Mouse (Mus musculus) kidney, adult 2 months (tissue): ENCODE results near the gene Mapk8.

ENCODE experiments used
- CTCF ChIP-seq: fragments of 200-500 bp; conservative IDR thresholded peaks from 2 replicates; pipeline ENCODE4 v1.5.1; 2011; ENCODE audit warnings: low read depth, mild to moderate bottlenecking, control low read depth, low read length, moderate library complexity, mixed read lengths; ENCODE audit not compliant: insufficient read depth, insufficient read length
- POLR2A ChIP-seq: fragments of 200-500 bp; IDR thresholded peaks from one replicate; pipeline ENCODE4 v1.6.1; 2011; ENCODE audit warnings: low read depth, low read length, control low read depth

DNA sequence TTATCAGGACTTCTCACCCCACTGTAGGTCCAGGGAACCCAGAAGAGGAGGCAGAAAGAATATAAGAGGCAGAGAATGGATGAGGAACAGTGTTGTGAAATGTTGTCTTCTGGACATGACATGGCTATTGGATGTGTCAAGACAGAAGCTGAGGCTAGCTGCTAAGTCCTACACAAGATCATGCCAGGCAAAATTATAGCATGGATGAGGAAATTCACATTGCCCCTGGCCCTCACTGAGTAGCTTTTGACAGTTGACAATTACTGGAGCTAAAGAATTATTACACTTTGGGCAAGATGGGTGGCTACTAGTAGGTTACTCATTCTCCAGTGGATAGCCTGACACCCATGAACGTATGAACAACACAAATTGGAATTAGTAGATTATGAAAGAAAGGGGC lies 31.2 kb downstream of the Mapk8 start:
- TF ChIP-seq CTCF (no peak), POLR2A (no peak)
